In the genomic region with DNA sequence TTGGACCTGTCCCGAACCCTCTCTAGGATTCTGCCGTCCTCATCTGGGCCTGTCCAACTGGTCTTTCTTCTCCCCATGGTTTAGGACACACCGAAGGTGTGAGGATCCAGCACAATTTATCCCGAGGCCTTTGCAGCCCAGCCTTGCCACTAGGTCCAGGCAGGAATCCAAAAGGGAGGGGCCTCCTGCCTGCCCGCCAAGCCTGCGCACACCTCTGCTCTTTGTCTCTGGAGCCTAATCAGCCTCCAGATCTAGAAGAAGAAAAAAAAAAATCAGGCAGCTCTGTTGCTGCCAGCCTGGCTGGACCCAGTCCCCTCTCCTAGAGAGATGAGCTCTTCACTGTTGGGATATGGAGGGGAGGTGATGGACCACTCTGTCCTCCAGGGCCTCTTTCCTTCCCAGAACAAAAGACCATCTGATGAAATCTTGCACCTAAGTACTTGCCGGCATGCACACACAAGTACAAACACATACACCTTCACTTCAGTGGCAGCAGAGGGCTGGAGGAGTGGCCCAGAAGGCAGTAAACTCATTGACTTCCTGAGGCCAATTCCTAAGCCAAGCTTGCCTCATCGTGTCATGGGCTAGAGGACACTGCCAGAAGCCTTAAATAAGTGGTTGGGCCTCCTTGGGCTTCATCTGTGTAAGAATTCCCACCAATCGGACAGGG, we compare ENCODE assay signal across 8 mouse cellular contexts. TPM values are rescaled to one million over a fixed set of nuclear protein-coding genes. Genes with fewer than 3 reads are reported as not detected.
DNase-seq lines count a peak whose midpoint lies in the region; ATAC-seq and TF ChIP-seq lines count a peak whose summit lies in the region.

No protein-coding gene starts in this region.

- H3K4me3 ChIP-seq in kidney, postnatal 0 days (replicated peaks; ENCODE audit: low read depth, low read length): no peak overlapping the region
- H3K4me3 ChIP-seq in stomach, postnatal 0 days (ENCODE audit: low read depth, low read length): no peak overlapping the region

- 31% methylated on average over 9 of the region's 9 CpGs for WGBS in kidney, postnatal 0 days
- WGBS in stomach, postnatal 0 days: 32% methylated on average over 9 of the region's 9 CpGs

- no peak overlapping the region for H3K4me2 ChIP-seq in kidney, postnatal 0 days (ENCODE audit: low read length)
- no peak overlapping the region for H3K4me2 ChIP-seq in stomach, postnatal 0 days (replicated peaks; ENCODE audit: low read depth)

- H3K4me1 ChIP-seq in kidney, postnatal 0 days (replicated peaks; ENCODE audit: insufficient read depth, low read length): peaks cover 25% of the 10 kb centered on the region
- peaks cover 6% of the 10 kb centered on the region; the same call in 1 of the 2 replicates for H3K4me1 ChIP-seq in stomach, postnatal 0 days (replicated peaks; ENCODE audit: control insufficient read depth, insufficient read depth)

- DNase-seq in adrenal gland, adult 2 months: peak; percentile 77
- no peak for DNase-seq in adrenal gland, adult 8-10 months
- DNase-seq in right cerebral cortex, postnatal 14 days: peak; percentile 6
- no peak for DNase-seq in right cerebral cortex, postnatal 4 days
- no peak for DNase-seq in kidney, postnatal 0 days (ENCODE audit: low spot score)
- DNase-seq in stomach, postnatal 0 days (ENCODE audit: low spot score): peak; percentile 76
- DNase-seq in spleen, postnatal 14 days (ENCODE audit: low spot score in 2 of 2): no peak
- no peak for DNase-seq in layer of hippocampus, postnatal 36 days

- no peaks in the 10 kb centered on the region for H3K9me3 ChIP-seq in kidney, postnatal 0 days (replicated peaks; ENCODE audit: low read length)
- H3K9me3 ChIP-seq in stomach, postnatal 0 days (ENCODE audit: control insufficient read depth, low read length): no peaks in the 10 kb centered on the region

- no peaks in the 10 kb centered on the region for H3K27me3 ChIP-seq in kidney, postnatal 0 days (ENCODE audit: insufficient read depth, low read length)
- no peaks in the 10 kb centered on the region for H3K27me3 ChIP-seq in stomach, postnatal 0 days (ENCODE audit: control insufficient read depth, insufficient read depth, low read length)

- H3K36me3 ChIP-seq in kidney, postnatal 0 days (ENCODE audit: insufficient read depth, low read length): peaks cover 4% of the 10 kb centered on the region; the same call in 1 of the 2 replicates
- H3K36me3 ChIP-seq in stomach, postnatal 0 days (ENCODE audit: control insufficient read depth, insufficient read depth, low read length): peaks cover 3% of the 10 kb centered on the region; the same call in 1 of the 2 replicates

- no peak for TF ChIP-seq CTCF in kidney, postnatal 0 days (IDR thresholded peaks at IDR 0.05; ENCODE audit: low read depth)
- TF ChIP-seq CTCF in stomach, postnatal 0 days (IDR thresholded peaks at IDR 0.05; ENCODE audit: low read depth): no peak

- 0 out of 2 replicates have a peak overlapping the region, but pooled peaks have one; percentile 10 for H3K9ac ChIP-seq in kidney, postnatal 0 days (ENCODE audit: low read depth, low read length)
- H3K9ac ChIP-seq in stomach, postnatal 0 days (ENCODE audit: low read length): no peak overlapping the region

- ATAC-seq in kidney, postnatal 0 days (replicated peaks; ENCODE audit: low FRiP score, low read depth): no peak
- no peak for ATAC-seq in stomach, postnatal 0 days (ENCODE audit: low FRiP score, low TSS enrichment)

- no peak for TF ChIP-seq EP300 in stomach, postnatal 0 days (optimal IDR thresholded peaks at IDR 0.05)

- peak overlapping the region; percentile 97 for H3K27ac ChIP-seq in kidney, postnatal 0 days
- H3K27ac ChIP-seq in stomach, postnatal 0 days (replicated peaks): peak overlapping the region; percentile 94

RNA-seq across cellular contexts. Expression of gene Pex16, which starts 1.6 kb away (rescaled TPM):
- total RNA-seq in adrenal gland, adult 2 months (2021): 100 to 1,000 TPM; 102 to 212 TPM
- 199 and 254 TPM in 2 replicates for polyA plus RNA-seq in adrenal gland, adult 2 months (2012; rRNA removed)
- total RNA-seq in adrenal gland, adult 8-10 months (2022): 100 to 1,000 TPM in 2 of 4 experiments, 10 to 100 TPM in 2; 63.1 to 281 (median 138) TPM
- 34.3 and 36.8 TPM in 2 replicates for polyA plus RNA-seq in kidney, postnatal 0 days (2015; fragmentation: Nextera tagmentation; extraction: Ambion mirVana)
- 33.5 and 38.3 TPM in 2 replicates for polyA plus RNA-seq in stomach, postnatal 0 days (2015; fragmentation: Nextera tagmentation; extraction: Ambion mirVana)
- total RNA-seq in layer of hippocampus, postnatal 36 days (2021): 10 to 100 TPM; 32.5 to 39.0 TPM

RNA-seq across cellular contexts. Expression of gene Large2, which starts 1.8 kb away (rescaled TPM):
- 1 to 10 TPM in 1 of 2 experiments, under 1 TPM in 1; 0.45 to 1.4 TPM for total RNA-seq in adrenal gland, adult 2 months (2021)
- 1.3 and 2.2 TPM in 2 replicates for polyA plus RNA-seq in adrenal gland, adult 2 months (2012; rRNA removed)
- 1 to 10 TPM in 3 of 4 experiments, under 1 TPM in 1; 0.40 to 4.6 (median 2.1) TPM for total RNA-seq in adrenal gland, adult 8-10 months (2022)
- 30.6 and 34.3 TPM in 2 replicates for polyA plus RNA-seq in kidney, postnatal 0 days (2015; fragmentation: Nextera tagmentation; extraction: Ambion mirVana)
- polyA plus RNA-seq in stomach, postnatal 0 days (2015; fragmentation: Nextera tagmentation; extraction: Ambion mirVana): 8.7 and 9.4 TPM in 2 replicates
- total RNA-seq in layer of hippocampus, postnatal 36 days (2021): under 1 TPM in 1 of 2 experiments, not detected in 1; 0.81 TPM

RNA-seq across cellular contexts. Expression of gene 1700029I15Rik, which starts 9.4 kb away (rescaled TPM):
- total RNA-seq in adrenal gland, adult 2 months (2021): 10 to 100 TPM in 1 of 2 experiments, 1 to 10 TPM in 1; 4.9 to 14.6 TPM
- polyA plus RNA-seq in adrenal gland, adult 2 months (2012; rRNA removed): 10.5 and 15.0 TPM in 2 replicates
- 10 to 100 TPM in 2 of 4 experiments, 1 to 10 TPM in 2; 8.0 to 18.6 (median 10.3) TPM for total RNA-seq in adrenal gland, adult 8-10 months (2022)
- polyA plus RNA-seq in kidney, postnatal 0 days (2015; fragmentation: Nextera tagmentation; extraction: Ambion mirVana): 1.8 and 2.5 TPM in 2 replicates
- polyA plus RNA-seq in stomach, postnatal 0 days (2015; fragmentation: Nextera tagmentation; extraction: Ambion mirVana): 1.7 and 2.3 TPM in 2 replicates
- total RNA-seq in layer of hippocampus, postnatal 36 days (2021): 1 to 10 TPM; 3.8 to 6.4 TPM

RNA-seq across cellular contexts. Expression of gene Mapk8ip1, which starts 28.2 kb away (rescaled TPM):
- 10 to 100 TPM; 30.2 to 34.9 TPM for total RNA-seq in adrenal gland, adult 2 months (2021)
- polyA plus RNA-seq in adrenal gland, adult 2 months (2012; rRNA removed): 60.9 and 67.1 TPM in 2 replicates
- total RNA-seq in adrenal gland, adult 8-10 months (2022): 10 to 100 TPM; 34.6 to 43.3 (median 38.7) TPM
- polyA plus RNA-seq in kidney, postnatal 0 days (2015; fragmentation: Nextera tagmentation; extraction: Ambion mirVana): 25.9 and 28.2 TPM in 2 replicates
- polyA plus RNA-seq in stomach, postnatal 0 days (2015; fragmentation: Nextera tagmentation; extraction: Ambion mirVana): 10.3 and 12.5 TPM in 2 replicates
- 100 to 1,000 TPM; 336 to 345 TPM for total RNA-seq in layer of hippocampus, postnatal 36 days (2021)

Comparison
In these comparisons a context has a peak if more than half of its experiments do, and no peak if none do; other contexts are left out.
1. DNase-seq: peak in adrenal gland, adult 2 months (single experiment), right cerebral cortex, postnatal 14 days (single experiment) and stomach, postnatal 0 days (single experiment); none in adrenal gland, adult 8-10 months (single experiment), right cerebral cortex, postnatal 4 days (single experiment), kidney, postnatal 0 days (single experiment), spleen, postnatal 14 days (0 of 2) and layer of hippocampus, postnatal 36 days (0 of 2).